Mouse (Mus musculus): ENCODE data around the gene Olfr1475.
"Not testable (repeated sequence)": the region's sequence is repeated elsewhere in the genome, so short reads cannot be mapped to it uniquely, and the experiment has no call there.

Gene Olfr1475

DNA sequence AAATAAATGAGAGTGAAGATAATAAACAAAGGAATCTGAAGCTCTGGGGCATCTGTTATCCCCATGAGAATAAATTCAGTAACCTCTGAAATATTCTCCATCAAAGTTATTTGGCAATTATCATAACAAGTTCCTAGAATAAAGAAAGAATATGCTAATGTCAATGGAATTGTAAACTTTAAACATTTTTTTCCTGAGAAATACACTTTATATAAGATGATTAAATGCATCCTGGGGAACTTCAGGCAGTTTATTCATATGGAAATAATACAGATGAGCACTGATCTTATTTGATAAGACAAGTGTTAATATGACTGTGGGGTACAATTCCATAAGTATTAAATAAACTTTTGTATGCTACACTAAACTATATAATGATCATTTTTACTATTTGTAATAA, at the start of gene Olfr1475:
Olfr1475 (minus strand) TSS at position 101 of the 400 bp plus-strand sequence.
- no peak for DNase-seq (ENCODE audit: low spot score in 2 of 2)

DNA sequence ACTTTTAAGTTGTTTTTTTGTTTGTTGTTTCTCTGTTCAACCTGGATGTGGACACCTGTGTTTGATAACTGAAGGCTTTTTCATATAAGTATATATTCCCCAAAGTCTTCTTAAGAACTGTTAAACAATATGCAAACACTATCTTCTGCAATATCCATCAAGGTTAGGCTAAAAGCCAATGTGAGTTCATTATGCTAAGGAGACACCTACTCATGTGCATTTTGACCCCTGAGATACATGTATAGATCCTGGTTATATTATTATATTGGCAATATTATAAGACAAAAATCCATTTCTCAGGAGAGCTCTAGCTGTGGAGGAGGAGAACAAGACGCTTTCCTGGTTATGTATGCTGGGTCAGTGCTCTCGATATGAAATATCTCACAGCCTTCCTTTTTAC, 47.6 kb upstream of the Olfr1475 start, which contains the start of gene Olfr1480:
Olfr1480 (plus strand) TSS at position 301 of the 400 bp plus-strand sequence.
- DNase-seq (ENCODE audit: low spot score in 2 of 2): no peak

DNA sequence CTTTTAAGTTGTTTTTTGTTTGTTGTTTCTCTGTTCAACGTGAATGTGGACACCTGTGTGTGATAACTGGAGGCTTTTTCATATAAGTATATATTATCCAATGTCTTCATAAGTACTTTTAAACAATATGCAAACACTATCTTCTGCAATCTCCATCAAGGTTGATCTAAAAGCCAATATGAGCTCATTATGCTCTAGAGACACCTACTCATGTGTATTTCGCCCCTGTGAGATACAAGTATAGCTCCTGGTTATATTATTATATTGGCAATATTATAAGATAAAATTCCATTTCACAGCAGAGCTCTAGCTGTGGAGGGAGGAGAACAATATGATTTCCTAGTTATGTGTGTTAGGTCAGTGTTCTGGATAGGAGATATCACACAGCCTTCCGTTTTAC, 20.2 kb upstream of the Olfr1475 start, which contains the start of gene Olfr1477:
Olfr1477 (plus strand) TSS at position 301 of the 400 bp plus-strand sequence.
- no peak for DNase-seq (ENCODE audit: low spot score in 2 of 2)

DNA sequence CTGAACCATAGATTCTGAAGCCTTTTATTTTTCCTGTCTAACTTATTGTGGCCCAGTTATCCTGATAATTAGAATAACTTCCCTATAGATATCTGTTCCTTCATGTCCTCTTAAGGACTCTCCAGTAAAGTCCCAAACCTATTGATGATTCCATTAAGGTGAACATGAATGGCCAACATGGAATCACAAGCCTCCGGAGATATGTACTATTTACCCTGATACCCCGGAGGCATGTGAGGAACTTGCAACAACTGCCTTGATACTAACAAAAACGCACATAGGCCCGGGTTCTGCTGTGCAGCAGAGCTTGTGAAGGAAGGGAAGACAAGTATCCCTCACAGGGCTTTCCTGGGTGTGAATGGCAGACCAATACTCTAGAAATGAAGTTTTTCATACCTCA, 10.7 kb downstream of the Olfr1475 start, which contains the start of gene Olfr1474:
Olfr1474 (plus strand) TSS at position 301 of the 400 bp plus-strand sequence.
- DNase-seq (ENCODE audit: low spot score in 2 of 2): not testable (repeated sequence)

DNA sequence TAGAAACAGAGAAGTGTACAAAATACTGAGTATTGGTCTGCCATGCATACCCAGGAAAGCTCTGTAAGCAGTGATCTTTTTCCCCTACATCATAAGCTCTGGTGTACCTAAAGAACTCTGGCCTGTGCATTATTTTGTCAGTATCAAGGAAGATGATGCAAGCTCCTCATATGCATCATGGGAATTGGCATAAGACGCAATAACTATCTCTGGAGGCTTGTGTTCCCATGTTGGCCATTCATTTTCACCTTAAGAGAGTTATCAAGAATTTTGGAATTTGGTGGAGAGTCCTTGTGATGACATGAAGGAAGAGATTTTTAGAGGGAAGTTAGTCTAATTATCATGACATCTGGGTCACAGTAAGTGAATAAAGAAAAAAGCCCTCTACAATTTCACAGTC, 24.0 kb downstream of the Olfr1475 start, which contains the start of gene Olfr1472:
Olfr1472 (minus strand) TSS at position 101 of the 400 bp plus-strand sequence.
- DNase-seq (ENCODE audit: low spot score in 2 of 2): no peak

DNA sequence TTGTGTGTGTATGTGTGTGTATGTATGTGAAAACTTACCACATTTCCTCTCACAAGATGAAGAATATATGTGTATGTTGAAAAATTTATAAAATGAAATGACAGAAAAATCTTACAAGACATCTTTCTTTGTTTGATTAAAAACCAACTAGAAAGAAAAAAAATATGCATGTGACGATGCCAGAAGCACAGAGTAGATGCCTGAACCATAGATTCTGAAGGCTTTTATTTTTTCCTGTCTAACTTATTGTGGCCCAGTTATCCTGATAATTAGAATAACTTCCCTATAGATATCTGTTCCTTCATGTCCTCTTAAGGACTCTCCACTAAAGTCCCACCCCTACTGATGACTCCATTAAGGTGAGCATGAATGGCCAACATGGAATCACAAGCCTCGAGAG, 36.9 kb downstream of the Olfr1475 start, which contains the start of gene Olfr1471:
Olfr1471 (plus strand) TSS at position 301 of the 400 bp plus-strand sequence.
- DNase-seq (ENCODE audit: low spot score in 2 of 2): not testable (repeated sequence)

Measured in spleen, postnatal 14 days (tissue).